Mouse (Mus musculus) urinary bladder, adult 18-20 months (tissue): Measurements from ENCODE around the gene Hook1.
"Not testable (repeated sequence)": the region's sequence is repeated elsewhere in the genome, so short reads cannot be mapped to it uniquely, and the experiment has no call there.

Source experiments
- DNase-seq, 2 experiments: peaks; one replicate each; pipeline ENCODE4 v3.0.0; 2022; ENCODE audit warnings: low spot score in 2 of 2, mixed read lengths in 2 of 2

Hook1 gene

GRCm38 (mm10) chr4:95966928-95967724 is at the start of gene Hook1:
Hook1 (plus strand) TSS chr4:95967240.
- DNase-seq, result peak; percentile 83 to 93

GRCm38 (mm10) chr4:95917703-95918102 is 49.3 kb upstream of the Hook1 start:
- no peak for DNase-seq

- DNase-seq, result no peak
Observed at GRCm38 (mm10) chr4:95920448-95920847, 46.6 kb upstream of the Hook1 start.

- peak; percentile 54 to 65 for DNase-seq
Observed at GRCm38 (mm10) chr4:95924210-95925184, 42.5 kb upstream of the Hook1 start.

GRCm38 (mm10) chr4:95928846-95929245 is 38.2 kb upstream of the Hook1 start:
- DNase-seq, result no peak

- DNase-seq, result no peak
Observed at GRCm38 (mm10) chr4:95929936-95930335, 37.1 kb upstream of the Hook1 start.

GRCm38 (mm10) chr4:95931331-95931730 is 35.7 kb upstream of the Hook1 start:
- DNase-seq, result peak; percentile 21 to 39

- DNase-seq, result no peak
Observed at GRCm38 (mm10) chr4:95933801-95934356, 33.2 kb upstream of the Hook1 start.

GRCm38 (mm10) chr4:95934384-95935035 is 32.5 kb upstream of the Hook1 start:
- DNase-seq, result no peak

GRCm38 (mm10) chr4:95938701-95939100 is 28.3 kb upstream of the Hook1 start:
- DNase-seq, result no peak

GRCm38 (mm10) chr4:95947896-95948295 is 19.1 kb upstream of the Hook1 start:
- no peak for DNase-seq

- no peak for DNase-seq
Observed at GRCm38 (mm10) chr4:95953328-95953727, 13.7 kb upstream of the Hook1 start.

- DNase-seq, result not testable (repeated sequence)
Observed at GRCm38 (mm10) chr4:95982221-95982620, 15.2 kb downstream of the Hook1 start.

GRCm38 (mm10) chr4:96016875-96017274 is 49.8 kb downstream of the Hook1 start:
- DNase-seq, result no peak

- no peak for DNase-seq
Observed at GRCm38 (mm10) chr4:96022803-96023202, 55.8 kb downstream of the Hook1 start.

- DNase-seq, result no peak
Observed at GRCm38 (mm10) chr4:96028412-96028811, 61.4 kb downstream of the Hook1 start.

GRCm38 (mm10) chr4:96060106-96060505 is 93.1 kb downstream of the Hook1 start:
- no peak for DNase-seq

GRCm38 (mm10) chr4:96062045-96062444 is 95.0 kb downstream of the Hook1 start:
- no peak for DNase-seq
